Mouse (Mus musculus): ENCODE data around the gene Prmt3. TPM values are rescaled to one million over a fixed set of nuclear protein-coding genes. Genes with fewer than 3 reads are reported as not detected.

Prmt3 gene
- polyA plus RNA-seq, 1 experiment: not detected

DNA sequence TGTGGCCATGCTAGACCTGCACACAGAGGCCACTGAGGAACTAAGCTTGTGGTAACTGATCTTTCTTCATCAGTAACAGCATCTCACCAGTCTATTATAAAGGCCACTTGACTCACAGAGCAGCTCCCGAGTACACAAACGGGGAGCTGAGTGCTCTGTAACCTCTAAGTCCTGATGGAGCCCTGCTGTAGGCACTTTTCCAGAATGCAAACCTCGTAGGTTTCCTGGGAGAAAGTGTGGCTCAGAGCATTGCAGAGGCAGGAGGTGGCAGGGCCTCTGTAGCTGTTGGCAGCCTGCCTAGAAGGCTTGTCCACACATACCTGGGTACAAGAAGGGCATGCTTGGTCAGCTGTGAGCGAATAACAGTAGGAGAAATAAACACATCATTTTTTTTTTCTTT lies 104.1 kb downstream of the Prmt3 start:
- no peak overlapping the region for H3K27ac ChIP-seq (ENCODE audit: insufficient read depth, low read depth, low read length)
- WGBS: 33% methylated on average over 4 of the region's 4 CpGs
- H3K4me1 ChIP-seq (ENCODE audit: control insufficient read depth, insufficient read depth, low read length): peaks cover 10% of the 10 kb centered on the region; the same call in 1 of the 2 replicates
- no peak overlapping the region for H3K4me3 ChIP-seq (ENCODE audit: insufficient read depth, low read depth, low read length)
- TF ChIP-seq POLR2A (IDR thresholded peaks at IDR 0.05; ENCODE audit: insufficient read depth, low read depth, low read length) (no peak), CTCF (IDR thresholded peaks at IDR 0.05; ENCODE audit: insufficient read depth, low read depth, low read length) (no peak)

DNA sequence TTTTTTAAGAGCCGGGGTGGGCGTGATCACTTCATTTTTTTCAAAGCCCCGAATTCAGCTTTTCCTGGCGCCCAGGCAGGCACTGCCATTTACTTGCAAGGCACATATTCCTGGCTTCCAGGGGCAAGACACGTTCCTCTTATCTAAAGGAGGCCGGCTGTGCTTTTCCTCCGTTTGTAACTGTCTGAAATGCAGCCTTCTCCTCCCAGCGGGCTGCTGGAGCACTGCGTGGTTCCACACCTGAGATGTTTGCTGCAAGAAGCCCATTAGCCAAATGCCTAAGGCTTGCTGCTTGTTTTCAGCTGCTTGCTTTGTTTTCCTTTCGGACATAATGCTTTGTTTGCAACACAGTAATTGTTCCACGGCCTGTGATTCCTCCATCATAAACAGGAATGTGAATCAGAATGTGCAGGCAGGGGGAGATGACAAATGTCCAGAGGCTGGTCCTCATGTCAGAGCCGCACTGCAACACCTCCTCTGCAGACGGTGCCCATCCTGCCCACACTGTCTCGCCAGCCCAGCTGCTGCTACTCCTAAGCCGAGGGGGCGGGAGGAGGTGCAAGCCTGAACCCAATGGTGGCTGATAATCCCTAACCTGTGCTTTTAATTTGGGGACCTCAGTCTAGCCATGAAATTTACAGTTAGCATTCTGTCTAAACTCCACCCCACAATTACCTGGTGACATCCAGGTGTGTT lies 104.7 kb downstream of the Prmt3 start:
- WGBS: 23% methylated on average over 16 of the region's 16 CpGs
- peaks cover 10% of the 10 kb centered on the region; the same call in 1 of the 2 replicates for H3K4me1 ChIP-seq (ENCODE audit: control insufficient read depth, insufficient read depth, low read length)
- no peak overlapping the region for H3K27ac ChIP-seq (ENCODE audit: insufficient read depth, low read depth, low read length)
- no peak for TF ChIP-seq POLR2A (IDR thresholded peaks at IDR 0.05; ENCODE audit: insufficient read depth, low read depth, low read length)
- no peak overlapping the region for H3K4me3 ChIP-seq (ENCODE audit: insufficient read depth, low read depth, low read length)

DNA sequence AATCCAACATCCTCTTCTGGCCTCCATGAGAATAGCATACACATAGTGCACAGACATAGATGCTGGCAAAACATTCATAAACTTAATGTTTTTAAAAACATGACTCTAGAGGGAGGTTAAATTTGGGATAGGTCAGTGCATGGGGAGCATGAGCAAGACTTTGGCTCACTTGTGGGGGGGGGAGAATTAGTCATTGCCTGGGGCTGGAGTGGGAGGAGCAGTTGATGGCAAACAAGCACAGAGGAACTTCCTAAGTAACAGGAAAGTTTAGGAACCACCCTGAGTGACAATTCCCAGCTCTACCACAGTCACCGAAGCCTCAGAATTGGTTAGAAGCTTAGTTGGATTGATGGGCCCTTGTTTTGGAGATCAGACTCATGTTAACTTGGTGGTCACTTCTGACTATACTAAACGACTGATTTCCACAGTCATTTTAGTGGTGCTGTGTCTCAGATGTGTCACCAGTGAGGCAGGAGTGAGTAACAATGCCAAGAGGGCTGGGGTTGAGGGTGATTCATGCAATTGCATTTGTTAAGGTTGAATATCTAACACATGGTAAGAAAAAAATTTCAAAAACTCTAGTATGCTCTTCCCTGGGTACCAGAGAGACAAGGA lies 109.7 kb downstream of the Prmt3 start:
- TF ChIP-seq CTCF (IDR thresholded peaks at IDR 0.05; ENCODE audit: insufficient read depth, low read depth, low read length) (no peak), POLR2A (IDR thresholded peaks at IDR 0.05; ENCODE audit: insufficient read depth, low read depth, low read length) (no peak)
- Histone ChIP-seq H3K4me1 (ENCODE audit: control insufficient read depth, insufficient read depth, low read length) (peaks cover 3% of the 10 kb centered on the region; the same call in 1 of the 2 replicates), H3K4me3 (ENCODE audit: insufficient read depth, low read depth, low read length) (no peak overlapping the region), H3K27ac (ENCODE audit: insufficient read depth, low read depth, low read length) (no peak overlapping the region)
- 67% methylated on average over 2 of the region's 2 CpGs for WGBS

DNA sequence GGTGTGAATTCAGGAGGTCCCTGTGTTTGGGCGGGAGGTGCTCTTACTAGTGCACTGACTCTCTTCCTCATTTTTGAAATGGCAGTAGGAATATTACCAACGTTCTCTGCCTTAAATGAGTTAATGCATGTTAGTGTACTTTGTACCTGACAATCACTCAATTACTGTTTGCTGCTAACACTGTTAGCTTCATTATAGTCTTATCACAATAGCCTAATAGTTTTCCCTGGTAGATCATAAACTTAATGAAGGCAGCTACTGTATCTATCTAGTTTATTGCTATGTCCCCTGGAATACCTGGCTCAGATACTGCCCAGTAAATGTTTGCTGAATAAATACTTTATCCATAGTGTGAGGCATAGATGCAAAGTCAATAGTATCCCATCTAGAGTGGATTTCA lies 116.6 kb downstream of the Prmt3 start:
- TF ChIP-seq CTCF (IDR thresholded peaks at IDR 0.05; ENCODE audit: insufficient read depth, low read depth, low read length) (no peak), POLR2A (IDR thresholded peaks at IDR 0.05; ENCODE audit: insufficient read depth, low read depth, low read length) (no peak)
- Histone ChIP-seq H3K4me3 (ENCODE audit: insufficient read depth, low read depth, low read length) (no peak overlapping the region), H3K27ac (ENCODE audit: insufficient read depth, low read depth, low read length) (no peak overlapping the region), H3K4me1 (ENCODE audit: control insufficient read depth, insufficient read depth, low read length) (no peaks in the 10 kb centered on the region)
- WGBS: 70% methylated on average over 2 of the region's 2 CpGs

DNA sequence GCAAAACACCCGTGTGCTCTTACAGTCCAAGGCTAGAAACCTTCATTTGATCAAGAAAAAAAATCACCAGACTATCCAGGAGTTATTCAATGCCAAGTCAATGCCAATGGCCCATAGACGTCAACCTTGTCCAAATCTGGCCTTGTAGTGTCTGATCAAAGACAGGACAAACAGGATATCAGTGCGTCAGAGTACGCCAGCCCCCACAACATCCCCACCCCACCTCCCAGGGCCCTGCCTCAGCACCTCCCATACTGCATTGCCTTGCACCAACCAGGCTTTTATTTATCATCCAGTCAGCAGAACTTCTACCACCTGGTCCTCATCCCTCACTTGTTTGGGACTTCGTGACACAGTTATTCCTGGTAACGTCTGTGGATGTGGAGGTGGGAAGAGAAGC lies 117.2 kb downstream of the Prmt3 start:
- no peak overlapping the region for H3K27ac ChIP-seq (ENCODE audit: insufficient read depth, low read depth, low read length)
- 80% methylated on average over 6 of the region's 6 CpGs for WGBS
- H3K4me1 ChIP-seq (ENCODE audit: control insufficient read depth, insufficient read depth, low read length): no peaks in the 10 kb centered on the region
- no peak overlapping the region for H3K4me3 ChIP-seq (ENCODE audit: insufficient read depth, low read depth, low read length)
- TF ChIP-seq POLR2A (IDR thresholded peaks at IDR 0.05; ENCODE audit: insufficient read depth, low read depth, low read length) (no peak), CTCF (IDR thresholded peaks at IDR 0.05; ENCODE audit: insufficient read depth, low read depth, low read length) (no peak)

DNA sequence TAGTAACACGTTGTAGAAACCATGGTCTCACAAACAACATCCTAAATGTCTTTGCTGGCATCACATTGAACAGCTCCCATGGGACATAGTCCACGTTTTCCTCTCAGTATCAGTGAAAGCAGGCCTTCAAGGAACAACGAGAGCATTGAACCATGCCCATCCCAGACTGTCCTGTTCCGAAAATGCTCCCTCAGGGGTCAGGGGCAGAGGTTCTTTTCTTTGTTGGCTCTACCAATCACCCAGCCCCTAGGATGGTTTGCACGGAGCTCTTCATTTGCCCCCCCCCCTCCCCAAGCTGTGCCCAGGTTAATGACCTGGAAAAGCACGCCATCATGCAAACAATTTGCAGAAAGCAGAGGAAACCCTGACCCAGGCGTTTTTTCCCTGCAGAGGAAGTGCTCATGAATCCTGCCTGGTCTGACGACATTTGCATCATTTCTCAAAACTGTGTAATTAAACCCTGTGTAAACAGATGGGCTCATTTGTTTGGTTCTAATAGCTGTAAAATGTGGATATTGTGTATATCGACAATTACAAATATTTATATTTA lies 123.9 kb downstream of the Prmt3 start:
- WGBS: 41% methylated on average over 9 of the region's 9 CpGs
- Histone ChIP-seq H3K4me1 (ENCODE audit: control insufficient read depth, insufficient read depth, low read length) (no peaks in the 10 kb centered on the region), H3K4me3 (ENCODE audit: insufficient read depth, low read depth, low read length) (no peak overlapping the region), H3K27ac (ENCODE audit: insufficient read depth, low read depth, low read length) (no peak overlapping the region)
- TF ChIP-seq POLR2A (IDR thresholded peaks at IDR 0.05; ENCODE audit: insufficient read depth, low read depth, low read length): no peak
- TF ChIP-seq CTCF (IDR thresholded peaks at IDR 0.05; ENCODE audit: insufficient read depth, low read depth, low read length): no peak

DNA sequence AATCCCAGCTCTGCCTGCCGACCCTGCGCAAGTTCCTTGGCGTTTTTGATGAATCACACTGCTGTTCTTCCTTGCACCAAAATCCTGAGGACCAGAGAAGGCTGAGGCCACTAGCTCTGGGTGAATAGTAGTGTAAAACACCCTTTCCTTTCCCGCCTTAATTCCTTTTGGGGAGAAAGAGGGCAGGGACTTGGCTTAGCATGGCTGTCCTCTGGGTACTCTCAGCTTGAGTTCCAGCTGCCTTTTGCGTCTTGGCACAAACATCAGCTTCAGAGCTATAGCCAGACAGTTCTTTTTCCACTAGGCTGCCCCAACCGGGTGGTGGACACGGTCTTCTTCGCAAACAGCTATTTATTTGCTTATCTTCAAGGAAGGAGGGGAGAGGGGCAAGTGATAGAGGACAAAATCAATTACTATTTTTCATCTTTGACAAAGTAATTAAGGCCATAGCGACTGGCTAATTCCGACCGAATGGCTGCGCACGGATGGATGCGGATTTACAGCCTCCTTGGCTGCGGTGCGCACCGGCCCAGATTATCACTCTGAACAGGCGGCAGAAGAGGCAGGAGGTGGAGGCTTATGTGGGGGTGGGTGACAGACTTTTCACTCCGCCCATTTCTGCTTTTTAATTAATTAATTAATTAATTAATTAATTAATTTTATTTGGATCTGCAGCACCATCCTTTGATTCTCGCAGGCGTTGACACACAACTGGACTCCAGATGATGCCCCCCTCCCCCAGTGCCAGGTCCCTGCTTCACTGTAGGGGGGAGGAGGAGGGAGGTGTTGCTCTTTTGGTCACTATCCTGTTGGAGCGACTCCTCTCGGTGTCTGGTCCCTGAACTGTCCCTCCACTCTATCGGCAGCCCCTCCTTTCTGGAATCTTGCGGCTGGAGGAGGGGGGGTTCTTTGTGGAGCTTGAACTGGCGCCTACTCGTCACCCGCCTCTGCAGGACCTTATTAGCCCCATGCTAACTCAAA lies 129.3 kb downstream of the Prmt3 start:
- Histone ChIP-seq H3K4me3 (ENCODE audit: insufficient read depth, low read depth, low read length) (no peak overlapping the region), H3K27ac (ENCODE audit: insufficient read depth, low read depth, low read length) (no peak overlapping the region), H3K4me1 (ENCODE audit: control insufficient read depth, insufficient read depth, low read length) (peaks cover 8% of the 10 kb centered on the region; the same call in 1 of the 2 replicates)
- 4% methylated on average over 28 of the region's 28 CpGs for WGBS
- no peak for TF ChIP-seq POLR2A (IDR thresholded peaks at IDR 0.05; ENCODE audit: insufficient read depth, low read depth, low read length)
- TF ChIP-seq CTCF (IDR thresholded peaks at IDR 0.05; ENCODE audit: insufficient read depth, low read depth, low read length): no peak

Other genes starting within 250 kb of the Prmt3 start
- not detected in 2 replicates for gene Dbx1, start 141.5 kb upstream of the Prmt3 start, polyA plus RNA-seq (2012; ENCODE audit: insufficient read depth, insufficient read length, low replicate concordance, missing spikeins)
- gene Htatip2, start 19.2 kb upstream of the Prmt3 start, polyA plus RNA-seq (2012; ENCODE audit: insufficient read depth, insufficient read length, low replicate concordance, missing spikeins): not detected in 2 replicates
- gene Slc6a5, start 131.8 kb downstream of the Prmt3 start, polyA plus RNA-seq (2012; ENCODE audit: insufficient read depth, insufficient read length, low replicate concordance, missing spikeins): not detected in 2 replicates
- not detected in 2 replicates for gene Nell1, start 196.5 kb downstream of the Prmt3 start, polyA plus RNA-seq (2012; ENCODE audit: insufficient read depth, insufficient read length, low replicate concordance, missing spikeins)

All from olfactory bulb, adult 2 months (tissue).